Mouse (Mus musculus) v-Abl transformed pro-B cells (cell line): ENCODE measurements around the gene Myl4.
"Not testable (repeated sequence)": the region's sequence is repeated elsewhere in the genome, so short reads cannot be mapped to it uniquely, and the experiment has no call there.

Experiments used
- in situ Hi-C, 2 experiments: fragments of 400-800 bp; cut with MboI; formaldehyde crosslinking; loops; one replicate each; pipeline ENCODE4 v1.15.1; 2025; ENCODE audit not compliant: unreplicated experiment in 2 of 2

The Myl4 gene

DNA sequence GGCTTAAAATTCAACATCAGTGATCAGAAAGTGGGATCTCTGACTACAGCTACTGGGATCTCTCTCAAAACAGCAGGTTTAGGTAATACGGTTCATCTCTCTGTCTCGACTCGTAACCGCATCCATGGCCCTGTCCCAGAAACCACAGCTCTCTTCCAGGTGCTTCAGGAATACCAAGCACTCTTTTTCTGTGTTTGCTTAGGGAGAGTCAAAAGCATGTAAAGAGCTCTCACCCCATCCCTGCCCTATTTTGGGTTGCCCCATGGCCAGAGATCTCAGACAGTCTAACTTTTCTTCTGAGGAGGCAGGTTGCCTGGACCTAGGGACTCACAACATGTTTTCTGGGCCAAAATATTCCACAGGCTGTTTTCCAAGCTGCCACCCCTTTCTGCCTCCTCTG is 17.9 kb downstream of the Myl4 start:
- in situ Hi-C loops, result no loop called here

DNA sequence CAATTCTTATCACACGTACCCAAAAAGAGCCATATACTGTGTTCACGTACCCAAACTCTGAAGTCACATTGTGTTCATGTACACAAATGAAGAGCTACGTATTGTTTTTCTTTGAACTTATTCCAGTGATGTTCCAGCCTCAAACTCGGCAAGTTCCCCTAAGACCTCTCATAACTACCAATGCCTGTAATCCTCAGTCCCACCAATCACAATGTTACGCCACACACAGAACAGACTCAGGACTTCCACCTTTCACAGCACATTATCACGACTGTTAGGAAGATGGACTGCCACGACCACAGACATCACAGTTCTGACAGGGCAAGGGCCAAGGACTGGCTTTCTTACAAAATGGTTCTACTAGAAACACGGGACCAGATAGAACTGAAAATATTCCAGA is 20.1 kb downstream of the Myl4 start:
- in situ Hi-C loops, result not testable (repeated sequence)

DNA sequence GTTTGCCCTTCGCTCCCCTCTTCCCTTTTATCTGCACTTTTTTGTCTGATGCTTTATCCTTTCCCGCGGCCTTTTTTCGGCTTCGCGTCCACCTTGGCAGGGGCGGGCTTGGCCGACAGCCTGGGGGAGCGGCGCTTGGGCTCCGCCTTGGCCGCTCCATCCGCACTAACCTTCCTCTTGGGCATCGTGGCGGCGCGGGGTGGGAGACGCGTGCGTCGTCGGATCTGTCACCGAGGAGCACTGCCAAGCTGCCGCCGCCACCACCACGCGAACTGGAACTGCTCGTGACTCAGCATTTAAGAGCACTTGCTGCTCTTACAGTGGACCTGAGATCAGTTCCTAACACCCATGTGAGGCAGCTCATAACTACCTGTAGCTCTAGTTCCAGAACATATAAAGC is 20.9 kb downstream of the Myl4 start:
- in situ Hi-C loops, result not testable (repeated sequence)

DNA sequence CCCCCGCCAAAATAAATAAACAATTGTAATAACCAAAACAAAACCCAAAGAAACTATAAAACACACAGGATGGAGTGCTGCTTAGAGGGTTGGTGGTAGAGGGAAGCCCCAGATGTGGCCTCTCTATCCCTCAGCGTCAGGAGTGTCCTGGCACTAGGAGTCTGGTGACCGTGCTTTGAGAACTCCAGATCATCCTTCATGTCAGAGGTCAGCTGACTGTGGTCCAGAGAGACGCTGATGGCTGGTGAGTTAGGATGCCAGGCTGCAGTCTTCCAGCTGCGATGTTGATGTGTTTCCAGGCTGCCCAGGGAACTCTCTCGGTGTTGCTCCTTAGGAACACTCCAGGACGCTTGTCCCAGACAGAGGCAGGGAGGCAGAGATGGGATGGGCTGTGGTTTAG is 21.6 kb downstream of the Myl4 start:
- in situ Hi-C loops, result no loop called here

DNA sequence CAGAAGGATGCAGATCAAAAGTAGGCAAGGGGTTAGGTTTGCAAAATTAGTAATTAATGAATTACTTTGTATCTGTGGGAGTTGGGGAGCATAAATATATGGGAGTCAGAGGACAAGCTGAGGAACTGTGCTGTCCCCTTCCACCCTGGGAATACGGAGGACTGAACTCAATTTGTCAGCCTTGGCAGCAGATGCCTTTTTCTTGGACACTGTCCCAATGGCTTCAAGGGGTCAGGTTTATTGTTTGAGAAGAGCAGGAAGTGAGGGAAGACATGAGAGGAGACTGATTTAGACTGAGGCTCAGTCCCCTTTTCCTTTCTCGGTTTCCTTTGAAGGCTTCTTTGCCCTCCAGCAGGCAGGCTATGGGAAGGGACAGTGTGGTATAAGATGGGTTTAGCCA is 22.1 kb downstream of the Myl4 start:
- in situ Hi-C loops, result no loop called here

DNA sequence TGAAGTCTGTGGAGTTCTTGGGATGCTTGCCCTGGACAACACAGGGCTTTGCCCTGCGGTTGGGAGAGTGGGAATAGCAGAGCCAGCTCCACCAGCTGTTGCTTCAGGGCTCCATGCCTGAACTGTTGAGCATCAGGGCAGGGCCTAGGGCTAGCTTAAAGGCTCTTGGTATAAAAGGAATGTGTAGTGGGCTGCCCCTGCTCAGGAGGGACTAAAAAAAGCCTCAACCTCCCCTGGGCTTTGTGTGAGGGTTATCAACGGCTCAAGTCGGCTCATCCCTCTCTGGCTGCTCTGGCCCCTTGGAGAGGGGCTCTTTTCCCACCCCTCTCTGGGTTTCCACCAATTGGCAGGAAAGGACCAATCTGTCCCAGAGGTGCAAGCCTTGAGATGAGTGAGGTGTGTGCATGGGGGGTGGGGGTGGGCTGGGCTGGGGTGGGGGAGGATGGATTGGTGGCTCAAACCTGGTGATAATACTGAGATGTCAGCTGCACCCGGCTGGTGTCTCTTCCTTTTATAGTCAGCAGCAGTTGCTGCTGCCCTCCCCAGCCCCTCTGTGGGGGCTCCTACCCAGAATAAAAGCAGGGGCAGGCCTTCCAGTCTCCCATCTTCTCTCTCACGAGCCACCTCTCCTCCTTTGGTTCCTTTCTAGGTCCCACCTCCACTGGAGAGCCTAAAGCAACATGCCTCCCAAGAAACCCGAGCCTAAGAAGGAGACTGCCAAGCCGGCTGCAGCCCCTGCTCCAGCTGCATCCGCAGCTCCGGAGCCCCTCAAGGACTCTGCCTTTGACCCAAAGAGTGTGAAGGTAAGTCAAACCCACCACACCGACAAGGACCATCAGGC is 26.5 kb downstream of the Myl4 start:
- in situ Hi-C loops, result loop anchor here in 1 of 2 experiments (25.0 kb wide), 1 partner anchor 410 kb away; no protein-coding TSS in a partner anchor

DNA sequence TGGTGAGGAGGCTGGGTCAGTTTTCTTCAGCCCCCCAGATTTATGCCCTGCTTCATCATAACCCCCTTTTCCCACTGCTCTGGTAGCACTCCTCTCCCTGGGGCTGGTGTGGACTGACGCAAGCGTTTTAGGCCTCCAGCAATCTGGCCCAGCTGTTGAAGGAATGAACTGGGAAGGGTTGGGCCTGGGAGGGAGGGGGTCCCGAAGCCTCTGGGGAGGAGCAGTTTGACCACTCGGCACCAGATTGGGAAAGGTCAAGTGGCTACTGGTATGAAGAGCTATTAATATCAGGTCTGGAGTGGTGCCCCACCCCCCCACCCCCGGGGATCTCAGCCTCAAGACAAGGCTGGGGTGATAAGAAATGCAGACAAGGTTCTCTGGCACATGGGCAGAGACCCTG is 27.6 kb downstream of the Myl4 start:
- in situ Hi-C loops, result loop anchor here in 1 of 2 experiments (25.0 kb wide), 1 partner anchor 409 kb away; no protein-coding TSS in a partner anchor

DNA sequence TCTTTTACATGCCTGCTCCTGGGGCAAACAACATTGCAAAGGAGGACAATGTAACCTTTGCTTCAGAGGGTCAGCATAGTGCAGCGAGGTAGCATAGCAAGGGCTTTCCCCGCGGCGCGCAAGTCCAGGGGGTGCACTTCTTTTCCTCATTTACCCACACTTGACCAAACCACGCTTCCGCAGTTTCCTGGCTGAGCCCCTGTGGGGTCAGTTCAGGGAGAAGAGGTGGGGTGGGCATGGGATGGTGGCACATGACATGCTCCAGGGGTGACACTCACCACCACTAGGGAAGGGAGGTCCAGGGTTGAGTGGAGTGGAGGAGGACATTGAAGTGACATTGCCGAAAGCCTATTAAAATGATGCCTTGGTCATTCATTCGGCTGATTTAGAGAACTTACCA is 28.6 kb downstream of the Myl4 start:
- in situ Hi-C loops, result loop anchor here in 1 of 2 experiments (25.0 kb wide), 1 partner anchor 408 kb away; no protein-coding TSS in a partner anchor

DNA sequence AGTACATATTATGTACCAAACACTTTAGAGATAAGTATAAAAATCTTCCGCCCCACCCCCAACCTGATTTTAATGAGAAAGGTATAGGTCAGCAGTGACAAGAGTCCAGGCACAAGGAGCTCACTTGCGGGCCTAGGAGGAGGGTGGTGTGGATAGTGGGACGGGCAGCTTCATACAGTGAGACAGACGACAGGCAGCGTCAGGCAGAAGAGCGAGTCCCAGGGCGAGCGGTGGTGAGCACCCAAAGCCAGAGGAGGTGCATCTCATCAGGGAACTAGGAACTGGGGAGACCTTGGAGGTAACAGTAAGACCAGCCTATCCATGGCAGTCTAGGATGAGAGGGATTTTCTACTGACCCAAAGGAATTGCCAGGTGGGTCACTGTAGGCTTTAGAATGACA is 29.1 kb downstream of the Myl4 start:
- in situ Hi-C loops, result loop anchor here in 1 of 2 experiments (25.0 kb wide), 1 partner anchor 408 kb away; no protein-coding TSS in a partner anchor

DNA sequence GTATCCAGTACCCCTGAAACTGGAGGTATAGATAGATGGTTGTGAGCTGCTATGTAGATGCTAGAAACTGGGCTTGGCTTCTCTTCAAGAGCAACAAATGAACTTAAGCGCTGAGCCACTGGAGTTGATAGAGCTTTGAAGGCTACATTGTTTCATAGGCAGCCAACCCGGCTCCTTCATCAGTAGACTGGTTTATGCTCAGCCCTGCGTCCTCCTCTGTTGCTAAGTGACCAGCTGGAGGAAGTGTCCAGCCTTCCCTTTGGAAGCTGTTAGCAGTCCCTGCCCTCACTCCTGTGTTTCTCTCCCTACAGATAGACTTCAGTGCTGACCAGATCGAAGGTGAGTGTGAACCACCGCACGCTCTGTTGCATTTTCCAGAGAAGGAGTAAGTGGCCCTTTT is 29.6 kb downstream of the Myl4 start:
- in situ Hi-C loops, result loop anchor here in 1 of 2 experiments (10.0 to 25.0 kb wide), 2 partner anchors 265 to 407 kb away; no protein-coding TSS in a partner anchor

DNA sequence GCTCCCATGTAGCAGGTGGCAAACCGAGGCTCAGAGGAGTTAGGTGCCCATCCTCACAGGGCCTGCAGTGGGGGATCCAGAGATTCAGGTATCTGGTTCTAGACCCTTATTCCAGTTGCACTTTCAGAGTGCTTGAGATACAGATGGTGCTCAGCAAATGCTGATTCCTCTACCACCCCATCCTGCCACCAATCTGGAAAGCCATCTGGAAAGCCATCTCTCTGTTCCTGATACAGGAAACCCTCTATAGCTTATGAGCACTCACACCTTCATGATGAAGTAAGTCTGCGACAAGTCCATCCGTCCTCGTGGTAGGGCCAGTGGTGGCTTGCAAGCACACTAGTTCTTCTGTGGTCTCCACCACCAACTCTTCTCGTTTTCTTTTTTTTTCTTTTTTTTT is 30.1 kb downstream of the Myl4 start:
- in situ Hi-C loops, result loop anchor here in 1 of 2 experiments (10.0 to 25.0 kb wide), 2 partner anchors 266 to 407 kb away; no protein-coding TSS in a partner anchor

DNA sequence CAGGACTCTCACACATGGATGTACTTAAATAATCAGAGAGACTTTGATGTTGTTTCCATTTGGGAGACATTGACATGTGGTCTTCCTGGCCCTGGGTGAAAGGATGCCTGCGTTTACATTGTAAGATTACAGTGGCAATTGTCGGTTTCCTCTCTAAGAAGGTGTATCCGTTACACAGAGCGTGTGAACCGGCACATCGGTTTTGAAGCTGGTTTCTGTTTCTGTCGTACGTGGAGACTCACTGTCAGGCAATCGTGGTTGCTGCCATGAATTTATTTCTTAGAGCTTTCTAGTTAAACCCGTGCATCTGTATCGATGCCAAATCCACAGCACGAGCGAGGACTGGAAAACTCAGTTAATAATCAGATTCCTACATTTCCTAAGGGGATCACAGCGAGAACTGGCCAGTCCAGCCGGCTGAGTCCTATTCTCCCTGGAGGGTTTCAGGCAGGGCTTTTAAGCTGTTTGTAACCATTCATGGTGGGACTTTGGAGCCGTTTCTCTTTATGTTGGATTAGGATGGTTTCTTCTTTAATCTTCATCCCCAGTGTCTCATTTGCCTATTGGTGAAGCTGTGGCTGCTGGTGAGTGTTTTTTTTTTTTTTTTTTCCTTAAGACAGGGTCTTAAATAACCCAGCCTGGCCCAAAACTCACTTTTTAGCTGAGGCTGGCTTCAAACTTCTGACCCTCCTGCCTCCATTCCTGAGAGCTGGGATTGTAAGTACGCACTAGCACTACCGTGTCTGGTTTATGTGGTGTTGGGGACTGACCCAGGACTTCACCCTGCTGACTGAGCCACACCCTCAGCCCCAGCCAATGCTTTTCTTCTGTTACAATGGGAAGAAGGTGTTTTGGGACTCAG is 31.2 kb downstream of the Myl4 start:
- in situ Hi-C loops, result loop anchor here in 1 of 2 experiments (10.0 to 25.0 kb wide), 2 partner anchors 267 to 406 kb away; no protein-coding TSS in a partner anchor

DNA sequence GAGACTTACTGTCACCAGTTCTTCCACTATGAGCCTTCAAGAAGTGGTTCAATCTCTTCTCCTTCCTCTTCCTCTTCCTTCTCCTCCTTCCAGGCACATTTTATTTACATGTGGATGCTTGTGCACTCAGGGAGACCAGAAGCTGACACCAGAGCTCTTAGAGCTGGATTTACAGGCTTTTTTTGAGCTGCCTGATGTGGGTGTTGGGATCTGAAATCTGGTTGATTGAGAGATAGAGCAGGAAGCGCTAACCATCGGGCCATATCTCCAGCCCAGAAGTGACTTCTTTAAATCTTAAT is 31.8 kb downstream of the Myl4 start:
- in situ Hi-C loops, result loop anchor here in 1 of 2 experiments (10.0 to 25.0 kb wide), 2 partner anchors 267 to 405 kb away; no protein-coding TSS in a partner anchor

DNA sequence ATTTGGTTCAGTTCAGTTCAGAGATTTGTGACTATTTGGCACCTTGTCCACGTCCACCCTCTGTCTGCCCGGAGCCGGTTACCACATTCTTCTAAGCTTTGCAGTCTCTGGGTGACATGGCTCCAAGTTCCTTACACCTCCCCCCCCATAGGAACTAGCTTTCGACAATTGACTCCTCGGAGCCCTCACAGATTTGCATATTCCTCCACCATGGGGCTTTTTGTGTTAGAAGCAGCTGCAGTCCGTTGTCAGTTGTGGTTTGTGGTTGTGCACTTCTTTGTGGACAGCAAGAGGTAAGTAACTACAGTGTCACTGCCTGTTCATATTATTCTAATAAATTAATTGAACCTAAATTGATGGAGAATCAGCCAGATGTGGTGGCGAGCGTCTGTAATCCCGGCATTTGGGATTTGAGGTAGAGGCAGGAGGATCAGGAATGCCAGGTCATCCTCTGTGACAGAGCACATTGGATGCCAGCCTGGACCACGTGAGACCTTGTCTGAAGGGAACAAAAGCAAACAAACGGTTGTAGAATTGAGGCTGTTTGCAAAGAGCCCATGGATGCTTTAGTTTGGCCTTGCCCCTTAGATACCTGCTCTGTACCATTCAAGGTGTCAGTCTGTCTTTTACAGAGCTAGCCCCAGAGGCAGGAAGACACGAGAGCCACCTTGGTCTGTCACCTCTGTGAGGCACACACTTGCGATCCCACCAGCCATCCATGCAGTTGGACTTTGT is 32.3 kb downstream of the Myl4 start:
- in situ Hi-C loops, result loop anchor here in 1 of 2 experiments (10.0 to 25.0 kb wide), 2 partner anchors 268 to 405 kb away; no protein-coding TSS in a partner anchor

DNA sequence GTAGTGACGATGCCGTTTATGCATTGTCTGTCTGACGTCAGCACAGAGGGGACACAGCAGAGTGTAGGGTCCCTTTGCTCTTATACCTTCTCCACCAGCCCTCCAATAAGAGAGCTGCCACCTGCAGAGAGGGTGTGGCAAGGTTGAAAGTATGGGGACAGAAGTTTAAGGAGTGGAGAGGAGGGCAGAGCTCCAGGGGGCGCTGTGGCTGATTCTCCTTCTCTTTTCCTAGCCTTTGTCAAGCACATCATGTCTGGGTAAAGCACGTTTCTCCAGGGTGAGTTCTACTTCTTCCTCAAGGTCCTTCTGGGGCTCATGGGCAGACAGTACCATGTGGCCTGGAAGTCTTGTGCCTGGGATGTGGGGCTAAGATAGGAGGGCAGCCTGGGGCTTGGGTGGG is 35.0 kb downstream of the Myl4 start:
- in situ Hi-C loops, result loop anchor here (5.0 to 25.0 kb wide), 9 partner anchors 33 to 542 kb away; partner anchors contain the start of genes Cdc27 (in 2 of the 2), Myl4 (in 2 of the 2) and Mettl2 (in 1 of the 2)

DNA sequence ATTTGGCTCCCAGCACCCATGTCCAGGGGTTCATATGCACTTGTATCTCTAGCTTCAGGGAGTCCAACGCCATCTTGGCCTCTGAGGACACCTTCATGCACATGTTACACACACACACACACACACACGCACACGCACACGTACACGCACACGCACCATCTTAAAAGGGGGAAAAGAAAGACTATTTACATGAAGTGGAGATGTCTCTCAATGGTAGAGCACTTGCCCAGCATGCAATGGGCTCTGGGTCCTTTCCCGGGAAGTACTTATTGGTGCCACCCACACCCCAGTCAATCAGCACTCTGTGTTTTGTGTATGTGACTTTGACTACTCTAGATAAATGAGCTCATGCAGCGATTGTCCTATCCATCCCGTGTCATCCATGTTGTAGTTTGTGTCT is 37.4 kb downstream of the Myl4 start:
- in situ Hi-C loops, result loop anchor here (5.0 to 25.0 kb wide), 9 partner anchors 36 to 539 kb away; partner anchors contain the start of genes Cdc27 (in 2 of the 2), Myl4 (in 2 of the 2) and Mettl2 (in 1 of the 2)

DNA sequence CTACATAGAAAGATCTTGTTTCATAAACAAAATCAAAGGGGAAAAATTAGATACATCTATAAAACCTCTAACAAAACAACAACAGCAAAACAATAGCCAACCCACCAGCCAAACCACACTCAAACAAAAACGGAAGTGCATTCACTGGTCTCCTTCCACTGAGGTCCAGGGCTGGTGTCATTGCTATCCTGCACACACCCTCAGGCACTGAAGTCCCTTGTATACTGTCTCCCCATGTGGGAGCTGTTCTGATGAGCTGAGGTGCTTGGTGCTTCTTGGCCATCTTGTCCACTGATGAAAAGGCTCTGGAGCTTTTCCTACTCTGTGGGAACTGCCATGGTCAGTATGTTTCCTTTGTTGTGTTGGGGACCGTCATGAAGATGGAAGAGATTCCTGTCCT is 38.0 kb downstream of the Myl4 start:
- in situ Hi-C loops, result loop anchor here (5.0 to 25.0 kb wide), 9 partner anchors 36 to 539 kb away; partner anchors contain the start of genes Cdc27 (in 2 of the 2), Myl4 (in 2 of the 2) and Mettl2 (in 1 of the 2)

DNA sequence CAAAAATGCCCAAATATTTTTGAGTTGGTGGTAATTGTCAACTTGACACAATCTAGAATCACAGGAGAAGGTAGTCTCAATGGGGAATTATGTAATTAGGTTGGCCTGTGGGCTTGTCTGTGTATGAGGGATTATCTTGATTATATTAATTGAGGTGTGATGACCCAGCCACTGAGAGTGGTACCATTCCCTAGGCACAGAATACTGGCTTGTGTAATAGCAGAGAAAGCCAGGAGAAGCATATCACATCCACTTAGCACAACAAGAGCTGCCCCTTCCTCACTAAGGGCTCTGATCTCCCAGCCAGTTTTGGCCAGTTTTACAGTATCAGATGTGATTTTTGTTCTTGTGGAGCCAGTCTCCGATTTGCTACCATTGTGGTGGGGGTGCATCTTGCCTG is 39.1 kb downstream of the Myl4 start:
- in situ Hi-C loops, result loop anchor here (5.0 to 25.0 kb wide), 9 partner anchors 37 to 538 kb away; partner anchors contain the start of genes Cdc27 (in 2 of the 2), Myl4 (in 2 of the 2) and Mettl2 (in 1 of the 2)

DNA sequence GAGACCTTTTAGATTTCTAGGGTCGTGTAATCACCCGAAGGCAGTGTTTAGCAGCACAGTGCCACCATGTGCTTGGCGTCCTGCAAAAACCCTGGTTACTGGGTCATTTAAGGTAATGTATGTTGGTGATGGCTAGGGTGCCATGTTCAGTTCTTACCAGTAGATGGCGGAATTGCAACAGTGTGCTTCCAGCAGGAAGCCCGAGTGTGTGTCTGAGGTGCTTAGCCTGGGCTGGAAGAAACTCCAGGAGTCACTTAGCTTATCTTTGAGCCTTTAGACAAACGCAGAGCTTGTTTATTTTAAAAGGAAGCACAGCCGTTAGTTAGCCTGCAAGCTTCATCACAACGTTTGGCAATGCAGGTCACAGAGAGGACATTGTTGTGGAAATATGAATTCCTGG is 39.7 kb downstream of the Myl4 start:
- in situ Hi-C loops, result loop anchor here (5.0 to 25.0 kb wide), 2 partner anchors 387 to 397 kb away; no protein-coding TSS in a partner anchor
